Mouse (Mus musculus) kidney, postnatal 14 days (tissue): ENCODE results near the gene Vapa.
A peak's percentile ranks its signal among the peaks of the same experiment; 100 is the strongest.
"Not testable (repeated sequence)": the region's sequence is repeated elsewhere in the genome, so short reads cannot be mapped to it uniquely, and the experiment has no call there.

Experiments used
- DNase-seq: peaks from one replicate; pipeline ENCODE4 v3.0.0; 2022; ENCODE audit warnings: mixed read lengths

The Vapa gene

GRCm38 (mm10) chr17:65613463-65614412 is at the start of gene Vapa:
Vapa (minus strand) TSS chr17:65613555.
- peak; percentile 99 for DNase-seq

GRCm38 (mm10) chr17:65662662-65663061 is 49.3 kb upstream of the Vapa start:
- no peak for DNase-seq

GRCm38 (mm10) chr17:65658416-65658815 is 45.1 kb upstream of the Vapa start:
- no peak for DNase-seq

GRCm38 (mm10) chr17:65657958-65658357 is 44.6 kb upstream of the Vapa start:
- no peak for DNase-seq

- no peak for DNase-seq
Observed at GRCm38 (mm10) chr17:65656731-65657130, 43.4 kb upstream of the Vapa start.

- no peak for DNase-seq
Observed at GRCm38 (mm10) chr17:65656076-65656475, 42.7 kb upstream of the Vapa start.

GRCm38 (mm10) chr17:65655608-65656007 is 42.3 kb upstream of the Vapa start:
- DNase-seq, result no peak

- no peak for DNase-seq
Observed at GRCm38 (mm10) chr17:65650598-65650997, 37.2 kb upstream of the Vapa start.

GRCm38 (mm10) chr17:65649175-65649493 is 35.8 kb upstream of the Vapa start:
- no peak for DNase-seq

- no peak for DNase-seq
Observed at GRCm38 (mm10) chr17:65648371-65649174, 35.2 kb upstream of the Vapa start.

- DNase-seq, result no peak
Observed at GRCm38 (mm10) chr17:65647961-65648360, 34.6 kb upstream of the Vapa start.

- DNase-seq, result no peak
Observed at GRCm38 (mm10) chr17:65647226-65647625, 33.9 kb upstream of the Vapa start.

GRCm38 (mm10) chr17:65643579-65643978 is 30.2 kb upstream of the Vapa start:
- DNase-seq, result no peak

GRCm38 (mm10) chr17:65643051-65643521 is 29.7 kb upstream of the Vapa start:
- no peak for DNase-seq

- no peak for DNase-seq
Observed at GRCm38 (mm10) chr17:65642578-65642991, 29.2 kb upstream of the Vapa start.

- DNase-seq, result no peak
Observed at GRCm38 (mm10) chr17:65641734-65642218, 28.4 kb upstream of the Vapa start, which contains the start of gene Txndc2. Txndc2 (minus strand) TSS chr17:65642168.

GRCm38 (mm10) chr17:65639144-65639543 is 25.8 kb upstream of the Vapa start:
- no peak for DNase-seq

- DNase-seq, result no peak
Observed at GRCm38 (mm10) chr17:65635715-65636360, 22.5 kb upstream of the Vapa start.

GRCm38 (mm10) chr17:65629943-65630342 is 16.6 kb upstream of the Vapa start:
- no peak for DNase-seq

- not testable (repeated sequence) for DNase-seq
Observed at GRCm38 (mm10) chr17:65628823-65629532, 15.6 kb upstream of the Vapa start.

GRCm38 (mm10) chr17:65626301-65626700 is 12.9 kb upstream of the Vapa start:
- DNase-seq, result no peak

- no peak for DNase-seq
Observed at GRCm38 (mm10) chr17:65625563-65625962, 12.2 kb upstream of the Vapa start.
